Mouse (Mus musculus) T-helper 2 cell (primary cell): Measurements from ENCODE around the gene Paqr9.

Experiments
- in situ Hi-C: fragments of 300-600 bp; cut with MboI, MseI; formaldehyde crosslinking; loops from one replicate; pipeline ENCODE4 v1.15.1; 2025; ENCODE audit warnings: high pct_unique_total_duplicates

Gene Paqr9

DNA sequence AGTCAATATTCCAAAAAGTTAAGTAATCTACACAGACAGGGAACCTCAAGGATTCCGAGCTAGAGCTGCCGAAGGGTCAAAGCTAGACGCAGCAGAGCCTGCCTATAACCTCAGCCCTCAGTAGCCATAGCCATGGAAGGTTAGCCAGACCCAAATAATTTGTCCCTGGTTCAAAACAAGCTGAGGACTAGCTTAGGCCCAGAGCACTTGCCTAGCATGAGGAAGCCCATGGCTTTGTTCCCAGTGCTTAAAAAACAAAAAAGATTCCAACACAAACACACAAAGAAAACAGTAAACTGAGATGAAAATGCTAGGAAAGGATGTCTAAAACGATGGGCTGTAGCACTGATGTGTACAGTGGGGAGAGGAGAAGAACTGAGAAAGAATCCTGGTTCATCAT, 14.7 kb downstream of the Paqr9 start:
- in situ Hi-C loops = no loop called here

DNA sequence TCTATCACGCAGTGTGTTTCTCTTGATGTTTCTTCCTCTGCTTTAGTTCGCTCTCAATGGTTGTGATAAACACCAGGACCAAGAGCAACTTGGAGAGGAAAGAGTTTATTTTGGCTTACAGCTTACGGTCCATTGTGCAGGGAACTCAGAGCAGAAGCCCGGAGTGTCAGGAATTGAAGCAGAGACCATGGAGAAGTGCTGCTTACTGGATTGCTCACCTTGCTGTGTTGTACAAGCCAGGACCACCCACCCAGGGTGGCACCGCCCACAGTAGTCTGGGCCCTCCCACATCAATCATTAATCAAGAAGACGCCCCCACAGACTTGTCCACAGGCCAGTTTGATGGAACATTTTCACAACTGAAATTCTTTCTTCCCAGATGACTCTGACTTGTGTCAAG, 18.0 kb downstream of the Paqr9 start:
- in situ Hi-C loops = no loop called here

DNA sequence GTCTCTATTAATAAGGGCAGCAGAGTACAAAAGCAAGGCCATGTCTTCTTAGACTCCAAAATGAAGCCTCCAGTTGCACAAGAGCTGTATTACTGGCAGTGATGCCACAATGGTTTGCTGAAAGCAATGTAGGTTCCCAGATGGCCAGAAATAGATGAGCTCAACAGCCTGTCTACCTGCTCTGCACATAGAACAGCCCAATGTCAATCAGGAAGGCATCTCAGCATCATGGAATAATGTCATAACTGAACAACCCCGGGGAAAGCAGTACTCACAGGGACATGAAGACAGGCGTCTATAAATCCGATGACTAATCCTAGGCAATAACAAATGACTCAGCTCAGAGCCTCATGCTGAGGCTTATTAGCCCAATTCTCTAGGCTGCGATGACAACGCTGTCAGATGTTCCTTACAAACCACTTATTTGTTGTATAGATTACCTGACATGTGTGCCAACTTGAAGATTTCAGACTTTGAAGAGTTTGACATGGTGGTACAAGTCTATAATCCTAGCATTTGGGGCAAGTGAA, 19.0 kb downstream of the Paqr9 start:
- in situ Hi-C loops = no loop called here

- in situ Hi-C loops = no loop called here
Observed at GRCm38 (mm10) chr9:95581021-95581757, 21.7 kb downstream of the Paqr9 start.

- in situ Hi-C loops = no loop called here
Observed at GRCm38 (mm10) chr9:95581758-95582515, 22.5 kb downstream of the Paqr9 start.

- in situ Hi-C loops = no loop called here
Observed at GRCm38 (mm10) chr9:95582555-95582954, 23.1 kb downstream of the Paqr9 start.

- in situ Hi-C loops = no loop called here
Observed at GRCm38 (mm10) chr9:95586046-95586445, 26.6 kb downstream of the Paqr9 start.

GRCm38 (mm10) chr9:95588070-95588469, 28.6 kb downstream of the Paqr9 start:
- in situ Hi-C loops = no loop called here

GRCm38 (mm10) chr9:95594291-95594690, 34.8 kb downstream of the Paqr9 start:
- in situ Hi-C loops = no loop called here

DNA sequence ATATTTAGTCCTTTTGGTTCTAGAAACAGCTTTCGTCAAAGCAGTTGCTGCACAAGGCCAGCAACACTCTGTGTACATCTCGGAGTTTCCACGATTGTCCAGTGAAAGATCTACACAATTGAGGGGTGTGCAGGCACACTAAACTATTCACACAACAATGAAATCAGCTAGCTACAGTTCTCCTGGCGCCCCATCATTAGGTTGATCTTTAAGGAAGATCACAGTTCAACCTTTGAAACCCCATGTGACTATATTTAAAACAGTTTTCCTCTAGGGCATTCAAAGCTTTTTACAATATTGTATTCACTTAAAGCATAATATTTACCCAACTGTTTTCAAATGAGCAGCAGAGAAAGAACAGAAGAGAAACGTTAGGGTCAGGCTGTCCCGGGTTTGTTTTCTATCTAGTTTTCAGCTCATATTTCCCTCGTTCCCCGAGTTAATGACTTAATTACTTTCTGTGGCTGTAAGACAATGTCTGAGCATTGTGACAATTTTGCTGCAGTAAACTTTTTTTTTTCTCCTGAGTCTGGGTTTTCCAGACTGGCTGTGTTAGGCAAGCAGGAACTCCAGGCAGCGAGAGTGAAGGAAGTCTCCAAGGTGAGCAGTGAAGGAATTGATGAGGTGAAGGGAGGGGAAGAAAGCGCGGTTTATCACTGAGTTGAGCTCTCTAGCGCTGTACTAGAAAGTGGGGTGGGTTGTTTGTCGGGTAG, 38.2 kb downstream of the Paqr9 start:
- in situ Hi-C loops = no loop called here

DNA sequence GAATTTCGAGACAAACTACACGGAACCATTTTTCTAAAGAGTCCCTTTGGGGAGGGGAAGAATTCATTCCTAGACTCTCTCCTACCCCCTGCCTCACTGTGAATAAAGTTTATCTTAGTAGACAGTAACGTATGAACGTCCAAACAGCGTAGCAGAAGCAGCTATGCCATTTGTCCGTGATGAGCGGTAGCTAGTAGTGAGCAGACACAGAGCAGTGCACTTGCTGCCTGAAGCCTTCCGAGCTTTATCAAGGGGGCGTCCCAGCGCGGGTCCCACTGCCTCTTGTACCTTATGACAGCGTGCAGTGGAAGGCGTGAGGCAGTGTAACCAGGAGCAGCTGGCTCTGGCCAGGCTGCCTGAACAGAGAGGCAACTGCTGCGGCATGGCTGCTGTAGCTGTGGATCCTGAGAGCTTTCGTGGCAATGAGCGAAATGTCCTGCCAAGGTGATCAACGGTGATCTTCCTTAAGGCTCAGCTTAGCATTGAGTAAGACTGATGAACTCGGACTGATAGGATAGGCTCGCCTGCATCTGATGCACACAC, 38.8 kb downstream of the Paqr9 start:
- in situ Hi-C loops = no loop called here

DNA sequence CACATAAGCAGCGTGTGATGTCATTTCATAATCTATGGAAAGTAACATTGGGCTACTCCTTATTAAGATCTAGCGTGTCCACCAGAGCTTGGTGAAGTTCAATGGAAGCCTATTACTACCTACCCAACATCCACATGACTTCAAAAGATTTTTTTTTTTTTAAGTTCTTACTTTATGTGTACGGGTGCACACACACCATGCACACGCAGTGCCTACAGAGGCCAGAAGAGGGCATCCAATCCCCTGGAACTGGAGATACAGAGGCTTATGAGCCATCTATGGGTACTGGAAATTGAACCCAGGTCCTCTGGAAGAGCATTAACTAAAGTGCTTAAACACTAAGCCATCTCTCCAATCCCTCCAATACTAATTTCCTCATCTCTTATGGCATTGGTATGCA, 39.9 kb downstream of the Paqr9 start:
- in situ Hi-C loops = no loop called here

- in situ Hi-C loops = no loop called here
Observed at GRCm38 (mm10) chr9:95602849-95603248, 43.4 kb downstream of the Paqr9 start.

- in situ Hi-C loops = no loop called here
Observed at GRCm38 (mm10) chr9:95603316-95603715, 43.9 kb downstream of the Paqr9 start.

- in situ Hi-C loops = no loop called here
Observed at GRCm38 (mm10) chr9:95607196-95607595, 47.7 kb downstream of the Paqr9 start.

DNA sequence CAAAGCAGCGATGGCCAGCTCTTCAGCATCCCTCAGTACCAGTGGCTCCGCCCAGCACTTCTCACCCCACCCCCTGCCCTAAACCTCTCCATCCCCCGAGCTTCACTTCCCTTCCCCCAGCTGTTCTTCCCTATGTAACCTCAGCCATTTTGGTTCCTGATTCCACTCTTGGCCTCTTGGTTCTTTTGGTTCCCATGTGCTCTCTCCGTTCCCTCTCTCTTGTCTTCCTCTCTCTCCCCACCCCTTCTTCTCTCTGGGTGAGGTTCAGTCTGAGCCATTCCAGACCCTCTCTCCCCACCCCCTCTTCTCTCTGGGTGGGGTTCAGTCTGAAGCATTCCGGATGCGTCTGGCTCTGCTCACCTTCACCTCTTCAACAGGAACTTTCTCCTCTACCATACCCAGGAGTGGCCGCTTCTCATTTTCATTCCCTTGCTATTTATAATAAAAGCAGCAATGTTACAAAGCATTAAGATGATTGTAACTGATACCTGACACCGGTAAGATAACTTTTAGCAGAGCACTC, 52.9 kb downstream of the Paqr9 start:
- in situ Hi-C loops = no loop called here

DNA sequence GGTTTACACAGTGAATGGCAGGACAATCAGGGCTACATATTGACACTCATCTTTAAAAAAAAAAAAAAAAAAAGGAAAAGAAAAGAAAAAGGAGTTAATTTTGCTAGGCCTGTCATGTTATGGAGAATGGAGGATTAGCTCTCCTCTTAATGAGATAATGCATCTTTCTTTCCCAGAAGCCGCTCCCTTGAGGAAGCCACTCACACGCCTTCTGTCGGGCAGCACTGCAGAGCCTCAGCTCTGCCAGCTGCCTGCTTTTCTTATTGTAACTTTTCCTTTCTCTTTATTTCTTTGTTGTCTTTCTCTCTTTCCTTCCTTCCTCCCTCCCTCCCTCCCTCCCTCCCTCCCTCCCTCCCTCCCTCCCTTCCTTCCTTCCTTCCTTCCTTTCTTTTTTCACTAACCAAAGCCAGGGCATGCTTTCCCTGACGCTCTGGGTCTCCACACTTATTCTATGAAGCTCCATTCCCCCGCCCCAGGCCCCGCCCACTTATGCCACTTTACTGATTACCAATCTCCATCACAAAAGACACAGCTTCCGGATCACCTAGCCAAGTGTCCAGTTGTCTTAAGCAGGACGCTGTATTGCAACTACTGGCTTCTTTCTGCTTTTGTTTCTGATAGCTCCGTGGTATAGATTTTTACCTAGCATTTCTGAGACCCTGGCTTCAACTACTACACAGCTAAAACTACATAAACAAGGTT, 54.1 kb downstream of the Paqr9 start:
- in situ Hi-C loops = no loop called here

- in situ Hi-C loops = no loop called here
Observed at GRCm38 (mm10) chr9:95614861-95615615, 55.6 kb downstream of the Paqr9 start.

GRCm38 (mm10) chr9:95615961-95616360, 56.5 kb downstream of the Paqr9 start:
- in situ Hi-C loops = no loop called here
